Mouse (Mus musculus) hindbrain, postnatal 0 days (tissue): ENCODE results near the gene Mettl23. TPM values are rescaled to one million over a fixed set of nuclear protein-coding genes. Genes with fewer than 3 reads are reported as not detected.

Experiments
- ATAC-seq: fragments of 200-750 bp; cut with Nextera tagmentation; 2 replicates; pipeline ENCODE4 v1.8.0; 2017; ENCODE audit warnings: mild to moderate bottlenecking, moderate TSS enrichment, moderate library complexity
- DNase-seq: peaks from one replicate; pipeline ENCODE4 v3.0.0-alpha.2; 2015; ENCODE audit warnings: low spot score
- H3K27ac ChIP-seq: fragments of 300-500 bp; sonication (generic); 2 replicates; pipeline ENCODE4 v1.5.1; 2014; ENCODE audit warnings: mild to moderate bottlenecking
- H3K27me3 ChIP-seq: fragments of 300-500 bp; sonication (generic); 2 replicates; pipeline ENCODE4 v1.6.1; 2014; ENCODE audit warnings: low read length, mixed read lengths; ENCODE audit not compliant: insufficient read depth
- H3K36me3 ChIP-seq: fragments of 300-500 bp; sonication (generic); 2 replicates; pipeline ENCODE4 v1.6.1; 2014; ENCODE audit warnings: low read length, mixed read lengths; ENCODE audit not compliant: insufficient read depth
- H3K4me1 ChIP-seq: fragments of 300-500 bp; sonication (generic); 2 replicates; pipeline ENCODE4 v1.6.1; 2014; ENCODE audit warnings: antibody characterized with exemption, low read length, mixed read lengths; ENCODE audit not compliant: insufficient read depth
- H3K4me2 ChIP-seq: fragments of 300-500 bp; sonication (generic); 2 replicates; pipeline ENCODE4 v1.6.1; 2014; ENCODE audit warnings: low read depth, mild to moderate bottlenecking, low read length, moderate library complexity, mixed read lengths
- H3K4me3 ChIP-seq: fragments of 300-500 bp; sonication (generic); 2 replicates; pipeline ENCODE4 v1.5.1; 2014; ENCODE audit warnings: low read length
- H3K9ac ChIP-seq: fragments of 300-500 bp; sonication (generic); replicated peaks from 2 replicates; pipeline ENCODE4 v1.6.1; 2014; ENCODE audit warnings: mild to moderate bottlenecking, low read length, moderate library complexity, mixed read lengths
- H3K9me3 ChIP-seq: fragments of 300-500 bp; sonication (generic); 2 replicates; pipeline ENCODE4 v1.6.1; 2016; ENCODE audit warnings: low read length, mixed read lengths
- CTCF ChIP-seq: IDR thresholded peaks from 2 replicates; pipeline ENCODE4 v1.5.1; 2016; ENCODE audit warnings: antibody characterized with exemption, control low read depth, low read depth
- WGBS: fragments of 180-500 bp; shearing (Covaris S2); extraction: QIAGEN DNeasy Blood & Tissue Kit; methylation state at CpG from one replicate; pipeline ENCODE4 v1.1.7; 2014; 5-methylcytosine and 5-hydroxymethylcytosine counted together
- polyA plus RNA-seq: library from polyadenylated mRNA; unstranded; fragments of >200 nt; fragmentation: Nextera tagmentation; extraction: Ambion mirVana; gene quantifications from 2 replicates; pipeline ENCODE4 v1.2.1, GENCODE M21; 2015
- total RNA-seq: library from RNA; depleted of rRNA; stranded (reverse); fragments of >200 nt; gene quantifications from 2 replicates; pipeline ENCODE4 v1.2.3, GENCODE M21; 2014

Mettl23 gene
- total and polyA plus RNA-seq, 2 experiments from 2014 or later: 30.1 to 54.4 TPM

GRCm38 (mm10) chr11:116864444-116864843 is 21.4 kb downstream of the Mettl23 start:
- H3K9ac ChIP-seq: no peak overlapping the region
- TF ChIP-seq CTCF: no peak
- 84% methylated on average over 10 of the region's 10 CpGs for WGBS
- H3K4me1 ChIP-seq: no peaks in the 10 kb centered on the region
- H3K27ac ChIP-seq: no peak overlapping the region
- DNase-seq: no peak
- H3K4me3 ChIP-seq: no peak overlapping the region
- peaks cover 61% of the 10 kb centered on the region for H3K36me3 ChIP-seq
- H3K27me3 ChIP-seq: no peaks in the 10 kb centered on the region
- no peaks in the 10 kb centered on the region for H3K9me3 ChIP-seq
- no peak for ATAC-seq
- H3K4me2 ChIP-seq: no peak overlapping the region

GRCm38 (mm10) chr11:116865945-116866585 is 23.0 kb downstream of the Mettl23 start:
- 0 out of 2 replicates have a peak, but pooled peaks have one; percentile 18 for ATAC-seq
- Histone ChIP-seq H3K9me3 (no peaks in the 10 kb centered on the region), H3K9ac (no peak overlapping the region), H3K4me2 (no peak overlapping the region), H3K27me3 (no peaks in the 10 kb centered on the region), H3K27ac (no peak overlapping the region), H3K36me3 (peaks cover 50% of the 10 kb centered on the region), H3K4me3 (no peak overlapping the region), H3K4me1 (no peaks in the 10 kb centered on the region)
- 75% methylated on average over 12 of the region's 12 CpGs for WGBS
- no peak for TF ChIP-seq CTCF
- DNase-seq: no peak

- Histone ChIP-seq H3K4me3 (no peak overlapping the region), H3K36me3 (peaks cover 52% of the 10 kb centered on the region), H3K9ac (no peak overlapping the region), H3K27me3 (no peaks in the 10 kb centered on the region), H3K4me2 (no peak overlapping the region), H3K27ac (no peak overlapping the region), H3K4me1 (no peaks in the 10 kb centered on the region), H3K9me3 (no peaks in the 10 kb centered on the region)
- TF ChIP-seq CTCF: no peak
- WGBS: 79% methylated on average over 3 of the region's 3 CpGs
- ATAC-seq (no peak), DNase-seq (no peak)
Measured at GRCm38 (mm10) chr11:116868129-116868528, 25.1 kb downstream of the Mettl23 start.

GRCm38 (mm10) chr11:116869223-116869622 is 26.1 kb downstream of the Mettl23 start:
- no peak overlapping the region for H3K4me3 ChIP-seq
- no peaks in the 10 kb centered on the region for H3K27me3 ChIP-seq
- H3K36me3 ChIP-seq: peaks cover 52% of the 10 kb centered on the region
- DNase-seq (no peak), ATAC-seq (no peak)
- H3K9me3 ChIP-seq: no peaks in the 10 kb centered on the region
- H3K4me2 ChIP-seq: no peak overlapping the region
- no peak overlapping the region for H3K27ac ChIP-seq
- H3K9ac ChIP-seq: no peak overlapping the region
- no peaks in the 10 kb centered on the region for H3K4me1 ChIP-seq
- TF ChIP-seq CTCF: no peak
- 94% methylated on average over 8 of the region's 8 CpGs for WGBS

- Histone ChIP-seq H3K9me3 (no peaks in the 10 kb centered on the region), H3K27me3 (no peaks in the 10 kb centered on the region), H3K4me3 (no peak overlapping the region), H3K4me2 (no peak overlapping the region), H3K4me1 (no peaks in the 10 kb centered on the region), H3K36me3 (peaks cover 52% of the 10 kb centered on the region), H3K27ac (no peak overlapping the region), H3K9ac (no peak overlapping the region)
- TF ChIP-seq CTCF: no peak
- 83% methylated on average over 4 of the region's 4 CpGs for WGBS
- ATAC-seq (no peak), DNase-seq (no peak)
Measured at GRCm38 (mm10) chr11:116869641-116870040, 26.6 kb downstream of the Mettl23 start.

- no peak for ATAC-seq
- H3K4me2 ChIP-seq: no peak overlapping the region
- no peaks in the 10 kb centered on the region for H3K9me3 ChIP-seq
- no peak overlapping the region for H3K4me3 ChIP-seq
- H3K9ac ChIP-seq: no peak overlapping the region
- TF ChIP-seq CTCF: no peak
- H3K4me1 ChIP-seq: no peaks in the 10 kb centered on the region
- 87% methylated on average over 9 of the region's 9 CpGs for WGBS
- no peaks in the 10 kb centered on the region for H3K27me3 ChIP-seq
- peaks cover 35% of the 10 kb centered on the region for H3K36me3 ChIP-seq
- H3K27ac ChIP-seq: no peak overlapping the region
- DNase-seq: no peak
Measured at GRCm38 (mm10) chr11:116871538-116871937, 28.5 kb downstream of the Mettl23 start.

GRCm38 (mm10) chr11:116873987-116874386 is 30.9 kb downstream of the Mettl23 start:
- Histone ChIP-seq H3K4me2 (no peak overlapping the region), H3K9me3 (no peaks in the 10 kb centered on the region), H3K9ac (no peak overlapping the region), H3K27me3 (no peaks in the 10 kb centered on the region), H3K27ac (no peak overlapping the region), H3K4me1 (no peaks in the 10 kb centered on the region), H3K36me3 (peaks cover 33% of the 10 kb centered on the region), H3K4me3 (no peak overlapping the region)
- 83% methylated on average over 20 of the region's 20 CpGs for WGBS
- no peak for ATAC-seq
- no peak for TF ChIP-seq CTCF
- DNase-seq: no peak
